Mouse (Mus musculus) intestine, postnatal 0 days (tissue): ENCODE results near the gene Pip4k2c. TPM values are rescaled to one million over a fixed set of nuclear protein-coding genes. Genes with fewer than 3 reads are reported as not detected.
"Not testable (repeated sequence)": the region's sequence is repeated elsewhere in the genome, so short reads cannot be mapped to it uniquely, and the experiment has no call there.

Experiments used
- ATAC-seq: fragments of 200-750 bp; cut with Nextera tagmentation; 2 replicates; pipeline ENCODE4 v1.8.0; 2017; ENCODE audit warnings: mild to moderate bottlenecking, moderate TSS enrichment, moderate library complexity
- H3K27ac ChIP-seq: fragments of 300-500 bp; sonication (generic); 2 replicates; pipeline ENCODE4 v1.5.1; 2014; ENCODE audit warnings: mild to moderate bottlenecking, low read depth, low read length, moderate library complexity
- H3K27me3 ChIP-seq: fragments of 300-500 bp; sonication (generic); replicated peaks from 2 replicates; pipeline ENCODE4 v1.6.1; 2014; ENCODE audit warnings: low read length, mixed read lengths; ENCODE audit not compliant: control insufficient read depth, insufficient read depth
- H3K36me3 ChIP-seq: fragments of 300-500 bp; sonication (generic); 2 replicates; pipeline ENCODE4 v1.6.1; 2014; ENCODE audit warnings: mild to moderate bottlenecking, moderate library complexity; ENCODE audit not compliant: control insufficient read depth, insufficient read depth
- H3K4me1 ChIP-seq: fragments of 300-500 bp; sonication (generic); replicated peaks from 2 replicates; pipeline ENCODE4 v1.6.1; 2014; ENCODE audit warnings: antibody characterized with exemption, low read length, mixed read lengths; ENCODE audit not compliant: control insufficient read depth, insufficient read depth
- H3K4me2 ChIP-seq: fragments of 300-500 bp; sonication (generic); replicated peaks from 2 replicates; pipeline ENCODE4 v1.6.1; 2014; ENCODE audit warnings: low read depth, mild to moderate bottlenecking, moderate library complexity
- H3K4me3 ChIP-seq: fragments of 300-500 bp; sonication (generic); 2 replicates; pipeline ENCODE4 v1.5.1; 2014; ENCODE audit warnings: low read depth, low read length
- H3K9ac ChIP-seq: fragments of 300-500 bp; sonication (generic); 2 replicates; pipeline ENCODE4 v1.6.1; 2014; ENCODE audit warnings: mild to moderate bottlenecking, low read depth, low read length
- H3K9me3 ChIP-seq: fragments of 300-500 bp; sonication (generic); 2 replicates; pipeline ENCODE4 v1.6.1; 2016; ENCODE audit warnings: mixed run types; ENCODE audit not compliant: control insufficient read depth
- CTCF ChIP-seq: sonication (generic); IDR thresholded peaks from 2 replicates; pipeline ENCODE4 v1.5.1; 2016; ENCODE audit warnings: low read depth, mild to moderate bottlenecking, control low read depth, antibody characterized with exemption, moderate library complexity
- WGBS: fragments of 180-500 bp; shearing (Covaris S2); extraction: QIAGEN DNeasy Blood & Tissue Kit; methylation state at CpG from one replicate; pipeline ENCODE4 v1.1.7; 2014; 5-methylcytosine and 5-hydroxymethylcytosine counted together
- polyA plus RNA-seq: library from polyadenylated mRNA; unstranded; fragments of >200 nt; fragmentation: Nextera tagmentation; extraction: Ambion mirVana; gene quantifications from 2 replicates; pipeline ENCODE4 v1.2.1, GENCODE M21; 2015

Gene Pip4k2c
- polyA plus RNA-seq, 1 experiment from 2014 or later = 43.0 TPM

- no peak overlapping the region for H3K27ac ChIP-seq
- no peaks in the 10 kb centered on the region for H3K27me3 ChIP-seq
- no peak overlapping the region for H3K4me2 ChIP-seq
- 65% methylated on average over 5 of the region's 5 CpGs for WGBS
- no peaks in the 10 kb centered on the region for H3K9me3 ChIP-seq
- H3K36me3 ChIP-seq = no peaks in the 10 kb centered on the region
- TF ChIP-seq CTCF = no peak
- no peak for ATAC-seq
- no peak overlapping the region for H3K9ac ChIP-seq
- no peaks in the 10 kb centered on the region for H3K4me1 ChIP-seq
- no peak overlapping the region for H3K4me3 ChIP-seq
These were observed 56.7 kb downstream of the Pip4k2c start for GRCm38 (mm10) chr10:127154652-127155051.

- 37% methylated on average over 2 of the region's 2 CpGs for WGBS
- Histone ChIP-seq H3K9ac (no peak overlapping the region), H3K4me3 (no peak overlapping the region), H3K4me2 (no peak overlapping the region), H3K36me3 (no peaks in the 10 kb centered on the region), H3K27me3 (no peaks in the 10 kb centered on the region), H3K9me3 (no peaks in the 10 kb centered on the region), H3K27ac (no peak overlapping the region), H3K4me1 (no peaks in the 10 kb centered on the region)
- TF ChIP-seq CTCF = no peak
- peak; percentile 28; the same call in 1 of the 2 replicates for ATAC-seq
These were observed 57.1 kb downstream of the Pip4k2c start for GRCm38 (mm10) chr10:127154241-127154640.

GRCm38 (mm10) chr10:127153323-127153722, 58.1 kb downstream of the Pip4k2c start:
- Histone ChIP-seq H3K4me2 (no peak overlapping the region), H3K4me3 (no peak overlapping the region), H3K9me3 (no peaks in the 10 kb centered on the region), H3K27me3 (no peaks in the 10 kb centered on the region), H3K9ac (no peak overlapping the region), H3K27ac (no peak overlapping the region), H3K36me3 (no peaks in the 10 kb centered on the region), H3K4me1 (no peaks in the 10 kb centered on the region)
- TF ChIP-seq CTCF = no peak
- ATAC-seq = no peak
- WGBS = 92% methylated on average over 7 of the region's 7 CpGs

GRCm38 (mm10) chr10:127152556-127152955, 58.8 kb downstream of the Pip4k2c start:
- not testable (repeated sequence) for H3K27ac ChIP-seq, H3K4me1 ChIP-seq, ATAC-seq, H3K4me2 ChIP-seq, H3K9ac ChIP-seq, H3K9me3 ChIP-seq, H3K27me3 ChIP-seq, H3K36me3 ChIP-seq, H3K4me3 ChIP-seq
- WGBS = 78% methylated on average over 10 of the region's 10 CpGs

GRCm38 (mm10) chr10:127151233-127151632, 60.2 kb downstream of the Pip4k2c start:
- H3K27ac ChIP-seq, ATAC-seq: not testable (repeated sequence)
- WGBS = 73% methylated on average over 3 of the region's 3 CpGs

GRCm38 (mm10) chr10:127150471-127150872, 60.9 kb downstream of the Pip4k2c start:
- peak; percentile 44 for ATAC-seq
- TF ChIP-seq CTCF = no peak
- Histone ChIP-seq H3K9me3 (no peaks in the 10 kb centered on the region), H3K27me3 (no peaks in the 10 kb centered on the region), H3K4me3 (no peak overlapping the region), H3K36me3 (no peaks in the 10 kb centered on the region), H3K4me2 (no peak overlapping the region), H3K27ac (no peak overlapping the region), H3K9ac (no peak overlapping the region), H3K4me1 (no peaks in the 10 kb centered on the region)
- 42% methylated on average over 4 of the region's 4 CpGs for WGBS

More at GRCm38 (mm10) chr10:127151233-127151632, 60.2 kb downstream of the Pip4k2c start:
- H3K36me3 ChIP-seq, H3K4me3 ChIP-seq, H3K4me1 ChIP-seq, H3K27me3 ChIP-seq, H3K9me3 ChIP-seq, H3K9ac ChIP-seq, H3K4me2 ChIP-seq: not testable (repeated sequence)

GRCm38 (mm10) chr10:127147135-127147534, 64.2 kb downstream of the Pip4k2c start:
- Histone ChIP-seq H3K27ac (no peak overlapping the region), H3K4me3 (no peak overlapping the region), H3K4me1 (no peaks in the 10 kb centered on the region), H3K36me3 (no peaks in the 10 kb centered on the region), H3K27me3 (no peaks in the 10 kb centered on the region), H3K9me3 (no peaks in the 10 kb centered on the region), H3K9ac (no peak overlapping the region), H3K4me2 (no peak overlapping the region)
- 83% methylated on average over 6 of the region's 6 CpGs for WGBS
- ATAC-seq = no peak
- no peak for TF ChIP-seq CTCF

Other genes with a start within 250 kb of the Pip4k2c start
- gene Ctdsp2, start 232.9 kb downstream of the Pip4k2c start, polyA plus RNA-seq = 43.1 and 46.7 TPM in 2 replicates
- 0.20 and 0.52 TPM in 2 replicates for gene Avil, start 210.9 kb downstream of the Pip4k2c start, polyA plus RNA-seq
- gene Tsfm, start 180.7 kb downstream of the Pip4k2c start, polyA plus RNA-seq = 42.4 and 43.7 TPM in 2 replicates
- gene Mettl1, start 170.2 kb downstream of the Pip4k2c start, polyA plus RNA-seq = 19.8 and 22.1 TPM in 2 replicates
- gene Eef1akmt3, start 170.1 kb downstream of the Pip4k2c start, polyA plus RNA-seq = 0.16 and 0.17 TPM in 2 replicates
- not detected in 2 replicates for gene Cyp27b1, start 163.3 kb downstream of the Pip4k2c start, polyA plus RNA-seq
- 0.91 and 1.1 TPM in 2 replicates for gene March9, start 151.4 kb downstream of the Pip4k2c start, polyA plus RNA-seq
- gene Cdk4, start 148.1 kb downstream of the Pip4k2c start, polyA plus RNA-seq = 500 and 515 TPM in 2 replicates
- gene Tspan31, start 141.3 kb downstream of the Pip4k2c start, polyA plus RNA-seq = 264 and 300 TPM in 2 replicates
- gene Agap2, start 136.3 kb downstream of the Pip4k2c start, polyA plus RNA-seq = 0.07 and 0.20 TPM in 2 replicates
- 113 and 116 TPM in 2 replicates for gene Os9, start 90.5 kb downstream of the Pip4k2c start, polyA plus RNA-seq
- gene B4galnt1, start 46.4 kb downstream of the Pip4k2c start, polyA plus RNA-seq = 29.4 and 34.1 TPM in 2 replicates
- gene Slc26a10, start 30.9 kb downstream of the Pip4k2c start, polyA plus RNA-seq = 0.52 and 0.65 TPM in 2 replicates
- 14.4 and 15.1 TPM in 2 replicates for gene Arhgef25, start 21.5 kb downstream of the Pip4k2c start, polyA plus RNA-seq
- 22.2 and 24.6 TPM in 2 replicates for gene Dtx3, start 15.9 kb downstream of the Pip4k2c start, polyA plus RNA-seq
- 2.7 and 3.7 TPM in 2 replicates for gene Kif5a, start 51.8 kb upstream of the Pip4k2c start, polyA plus RNA-seq
- 143 and 147 TPM in 2 replicates for gene Dctn2, start 54.8 kb upstream of the Pip4k2c start, polyA plus RNA-seq
- 8.7 and 12.8 TPM in 2 replicates for gene Mbd6, start 77.4 kb upstream of the Pip4k2c start, polyA plus RNA-seq
- 47.2 and 50.7 TPM in 2 replicates for gene Mars, start 100.2 kb upstream of the Pip4k2c start, polyA plus RNA-seq
- gene Arhgap9, start 110.4 kb upstream of the Pip4k2c start, polyA plus RNA-seq = 9.5 and 12.0 TPM in 2 replicates
- gene Gli1, start 130.4 kb upstream of the Pip4k2c start, polyA plus RNA-seq = 2.0 TPM in 2 replicates
- gene Inhbe, start 142.8 kb upstream of the Pip4k2c start, polyA plus RNA-seq = 0.04 TPM in 1 of 2 replicates, not detected in the other
- gene Inhbc, start 158.8 kb upstream of the Pip4k2c start, polyA plus RNA-seq = not detected in 2 replicates
- gene R3hdm2, start 168.7 kb upstream of the Pip4k2c start, polyA plus RNA-seq = 19.4 and 21.8 TPM in 2 replicates